Mouse (Mus musculus): ENCODE measurements around the gene Txnl4b. TPM values are rescaled to one million over a fixed set of nuclear protein-coding genes. Genes with fewer than 3 reads are reported as not detected.
A peak's percentile ranks its signal among the peaks of the same experiment; 100 is the strongest.

Txnl4b gene
- 1 to 10 TPM; 7.7 to 9.2 TPM for total RNA-seq (2021)
- long read RNA-seq, experiment 1, partial matches to known transcripts: 1 of 2 reads
- long read RNA-seq, experiment 1, other reads (novel, unspliced or antisense): 0 of 2 reads
- long read RNA-seq, experiment 2, partial matches to known transcripts: 2 of 2 reads
- long read RNA-seq, experiment 2, other reads (novel, unspliced or antisense): 0 of 2 reads

GRCm38 (mm10) chr8:109565498-109566333, at the start of gene Txnl4b, which contains the start of gene Dhx38:
Gene Txnl4b, plus strand, starts transcription at chr8:109565892.
Gene Dhx38, minus strand, starts transcription at chr8:109565861.
- peak; percentile 92 to 98 for DNase-seq (ENCODE audit: low spot score in 2 of 2)

- no peak for DNase-seq (ENCODE audit: low spot score in 2 of 2)
Observed at GRCm38 (mm10) chr8:109524008-109524407, 41.7 kb upstream of the Txnl4b start.

- no peak for DNase-seq (ENCODE audit: low spot score in 2 of 2)
Observed at GRCm38 (mm10) chr8:109535140-109535990, 30.3 kb upstream of the Txnl4b start.

- peak; percentile 67 to 80 for DNase-seq (ENCODE audit: low spot score in 2 of 2)
Observed at GRCm38 (mm10) chr8:109536703-109537102, 29.0 kb upstream of the Txnl4b start.

- DNase-seq (ENCODE audit: low spot score in 2 of 2): no peak
Observed at GRCm38 (mm10) chr8:109542165-109542564, 23.5 kb upstream of the Txnl4b start.

GRCm38 (mm10) chr8:109542748-109543519, 22.8 kb upstream of the Txnl4b start:
- no peak for DNase-seq (ENCODE audit: low spot score in 2 of 2)

GRCm38 (mm10) chr8:109544049-109544448, 21.6 kb upstream of the Txnl4b start:
- DNase-seq (ENCODE audit: low spot score in 2 of 2): no peak

GRCm38 (mm10) chr8:109551663-109552062, 14.0 kb upstream of the Txnl4b start:
- DNase-seq (ENCODE audit: low spot score in 2 of 2): no peak

GRCm38 (mm10) chr8:109563881-109564280, 1.8 kb upstream of the Txnl4b start:
- no peak for DNase-seq (ENCODE audit: low spot score in 2 of 2)

GRCm38 (mm10) chr8:109564766-109565165, 926 bp upstream of the Txnl4b start:
- no peak for DNase-seq (ENCODE audit: low spot score in 2 of 2)

- DNase-seq (ENCODE audit: low spot score in 2 of 2): no peak
Observed at GRCm38 (mm10) chr8:109571139-109571538, 5.4 kb downstream of the Txnl4b start.

- no peak for DNase-seq (ENCODE audit: low spot score in 2 of 2)
Observed at GRCm38 (mm10) chr8:109576311-109576710, 10.6 kb downstream of the Txnl4b start.

- DNase-seq (ENCODE audit: low spot score in 2 of 2): no peak
Observed at GRCm38 (mm10) chr8:109578900-109579301, 13.2 kb downstream of the Txnl4b start, which contains the start of gene Hp. Gene Hp, minus strand, starts transcription at chr8:109579172.

GRCm38 (mm10) chr8:109584293-109584692, 18.6 kb downstream of the Txnl4b start:
- DNase-seq (ENCODE audit: low spot score in 2 of 2): no peak

GRCm38 (mm10) chr8:109584830-109585229, 19.1 kb downstream of the Txnl4b start:
- no peak for DNase-seq (ENCODE audit: low spot score in 2 of 2)

- DNase-seq (ENCODE audit: low spot score in 2 of 2): no peak
Observed at GRCm38 (mm10) chr8:109585652-109586051, 20.0 kb downstream of the Txnl4b start.

- no peak for DNase-seq (ENCODE audit: low spot score in 2 of 2)
Observed at GRCm38 (mm10) chr8:109586972-109587504, 21.3 kb downstream of the Txnl4b start.

GRCm38 (mm10) chr8:109590901-109591300, 25.2 kb downstream of the Txnl4b start:
- no peak for DNase-seq (ENCODE audit: low spot score in 2 of 2)

- DNase-seq (ENCODE audit: low spot score in 2 of 2): no peak
Observed at GRCm38 (mm10) chr8:109591367-109591766, 25.7 kb downstream of the Txnl4b start.

GRCm38 (mm10) chr8:109592164-109592563, 26.5 kb downstream of the Txnl4b start:
- DNase-seq (ENCODE audit: low spot score in 2 of 2): no peak

Measured in gastrocnemius, postnatal 4 days (tissue).